Mouse (Mus musculus): ENCODE measurements around the gene Pecam1. TPM values are rescaled to one million over a fixed set of nuclear protein-coding genes. Genes with fewer than 3 reads are reported as not detected.
"Not testable (repeated sequence)": the region's sequence is repeated elsewhere in the genome, so short reads cannot be mapped to it uniquely, and the experiment has no call there.

Gene Pecam1
- total and polyA plus RNA-seq, 3 experiments = 0.93 TPM; not detected in 2

- H3K36me3 ChIP-seq (replicated peaks) = no peaks in the 10 kb centered on the region
- no peaks in the 10 kb centered on the region; the same call in 1 of the 2 replicates for H3K4me1 ChIP-seq (ENCODE audit: insufficient read depth, low read depth, low read length)
- TF ChIP-seq TAL1 (conservative IDR thresholded peaks at IDR 0.05; ENCODE audit: low read depth, low read length) = no peak
- TF ChIP-seq CTCF (IDR thresholded peaks at IDR 0.05; ENCODE audit: low read depth, low read length) = no peak
- TF ChIP-seq POLR2AphosphoS5 (IDR thresholded peaks at IDR 0.05; ENCODE audit: insufficient replicate concordance, low read depth, low read length) = no peak
- no peaks in the 10 kb centered on the region for H3K9me3 ChIP-seq (replicated peaks)
- no peak for DNase-seq (ENCODE audit: low spot score)
- H3K27me3 ChIP-seq (ENCODE audit: insufficient read depth, low read length) = peaks cover 27% of the 10 kb centered on the region
- ATAC-seq (ENCODE audit: extremely low read depth, insufficient number of reproducible peaks, low FRiP score, poor library complexity, severe bottlenecking) = no peak
- H3K4me3 ChIP-seq (ENCODE audit: low read depth, low read length) = no peak overlapping the region
Measured at GRCm38 (mm10) chr11:106741232-106741631, 9.2 kb downstream of the Pecam1 start.

- H3K27me3 ChIP-seq (ENCODE audit: insufficient read depth, low read length) = peaks cover 27% of the 10 kb centered on the region
- H3K4me3 ChIP-seq (ENCODE audit: low read depth, low read length); ATAC-seq (ENCODE audit: extremely low read depth, insufficient number of reproducible peaks, low FRiP score, poor library complexity, severe bottlenecking); H3K36me3 ChIP-seq (replicated peaks); H3K9me3 ChIP-seq (replicated peaks); DNase-seq (ENCODE audit: low spot score); H3K4me1 ChIP-seq (ENCODE audit: insufficient read depth, low read depth, low read length): not testable (repeated sequence)
Measured at GRCm38 (mm10) chr11:106740724-106741123, 9.7 kb downstream of the Pecam1 start.

GRCm38 (mm10) chr11:106739116-106739515 is 11.3 kb downstream of the Pecam1 start:
- Histone ChIP-seq H3K4me1 (ENCODE audit: insufficient read depth, low read depth, low read length) (no peaks in the 10 kb centered on the region; the same call in 1 of the 2 replicates), H3K27me3 (ENCODE audit: insufficient read depth, low read length) (peaks cover 18% of the 10 kb centered on the region), H3K4me3 (ENCODE audit: low read depth, low read length) (no peak overlapping the region), H3K36me3 (replicated peaks) (no peaks in the 10 kb centered on the region), H3K9me3 (replicated peaks) (no peaks in the 10 kb centered on the region)
- DNase-seq (ENCODE audit: low spot score) = no peak
- TF ChIP-seq CTCF (IDR thresholded peaks at IDR 0.05; ENCODE audit: low read depth, low read length) (no peak), GATA2 (IDR thresholded peaks at IDR 0.05; ENCODE audit: borderline replicate concordance, low read depth, low read length) (no peak), POLR2AphosphoS5 (IDR thresholded peaks at IDR 0.05; ENCODE audit: insufficient replicate concordance, low read depth, low read length) (no peak), GATA1 (IDR thresholded peaks at IDR 0.05; ENCODE audit: borderline replicate concordance, low read length) (no peak), TAL1 (conservative IDR thresholded peaks at IDR 0.05; ENCODE audit: low read depth, low read length) (no peak)
- no peak for ATAC-seq (ENCODE audit: extremely low read depth, insufficient number of reproducible peaks, low FRiP score, poor library complexity, severe bottlenecking)

- peaks cover 18% of the 10 kb centered on the region for H3K27me3 ChIP-seq (ENCODE audit: insufficient read depth, low read length)
- no peaks in the 10 kb centered on the region for H3K9me3 ChIP-seq (replicated peaks)
- DNase-seq (ENCODE audit: low spot score) (no peak), ATAC-seq (ENCODE audit: extremely low read depth, insufficient number of reproducible peaks, low FRiP score, poor library complexity, severe bottlenecking) (no peak)
- TF ChIP-seq POLR2AphosphoS5 (IDR thresholded peaks at IDR 0.05; ENCODE audit: insufficient replicate concordance, low read depth, low read length) = no peak
- no peak for TF ChIP-seq TAL1 (conservative IDR thresholded peaks at IDR 0.05; ENCODE audit: low read depth, low read length)
- no peak for TF ChIP-seq GATA2 (IDR thresholded peaks at IDR 0.05; ENCODE audit: borderline replicate concordance, low read depth, low read length)
- H3K4me1 ChIP-seq (ENCODE audit: insufficient read depth, low read depth, low read length) = no peaks in the 10 kb centered on the region; the same call in 1 of the 2 replicates
- H3K4me3 ChIP-seq (ENCODE audit: low read depth, low read length) = no peak overlapping the region
- no peaks in the 10 kb centered on the region for H3K36me3 ChIP-seq (replicated peaks)
Measured at GRCm38 (mm10) chr11:106737178-106737621, 13.2 kb downstream of the Pecam1 start.

- H3K27me3 ChIP-seq (ENCODE audit: insufficient read depth, low read length) = peaks cover 16% of the 10 kb centered on the region
- ATAC-seq (ENCODE audit: extremely low read depth, insufficient number of reproducible peaks, low FRiP score, poor library complexity, severe bottlenecking) = no peak
- no peak for DNase-seq (ENCODE audit: low spot score)
- H3K4me1 ChIP-seq (ENCODE audit: insufficient read depth, low read depth, low read length) = no peaks in the 10 kb centered on the region
- H3K9me3 ChIP-seq (replicated peaks) = no peaks in the 10 kb centered on the region
- H3K36me3 ChIP-seq (replicated peaks) = no peaks in the 10 kb centered on the region
- H3K4me3 ChIP-seq (ENCODE audit: low read depth, low read length) = no peak overlapping the region
- TF ChIP-seq CTCF (IDR thresholded peaks at IDR 0.05; ENCODE audit: low read depth, low read length) (no peak), GATA1 (IDR thresholded peaks at IDR 0.05; ENCODE audit: borderline replicate concordance, low read length) (no peak), TAL1 (conservative IDR thresholded peaks at IDR 0.05; ENCODE audit: low read depth, low read length) (no peak), POLR2AphosphoS5 (IDR thresholded peaks at IDR 0.05; ENCODE audit: insufficient replicate concordance, low read depth, low read length) (no peak), GATA2 (IDR thresholded peaks at IDR 0.05; ENCODE audit: borderline replicate concordance, low read depth, low read length) (no peak)
Measured at GRCm38 (mm10) chr11:106736614-106737013, 13.8 kb downstream of the Pecam1 start.

GRCm38 (mm10) chr11:106730714-106731113 is 19.7 kb downstream of the Pecam1 start:
- TF ChIP-seq TAL1 (conservative IDR thresholded peaks at IDR 0.05; ENCODE audit: low read depth, low read length) (no peak), CTCF (IDR thresholded peaks at IDR 0.05; ENCODE audit: low read depth, low read length) (no peak), POLR2AphosphoS5 (IDR thresholded peaks at IDR 0.05; ENCODE audit: insufficient replicate concordance, low read depth, low read length) (no peak), GATA1 (IDR thresholded peaks at IDR 0.05; ENCODE audit: borderline replicate concordance, low read length) (no peak), GATA2 (IDR thresholded peaks at IDR 0.05; ENCODE audit: borderline replicate concordance, low read depth, low read length) (no peak)

GRCm38 (mm10) chr11:106729656-106730055 is 20.8 kb downstream of the Pecam1 start:
- Histone ChIP-seq H3K36me3 (replicated peaks) (no peaks in the 10 kb centered on the region), H3K9me3 (replicated peaks) (no peaks in the 10 kb centered on the region), H3K27me3 (ENCODE audit: insufficient read depth, low read length) (peaks cover 22% of the 10 kb centered on the region), H3K4me1 (ENCODE audit: insufficient read depth, low read depth, low read length) (0 out of 2 replicates have a peak, but pooled peaks cover under 1% of the 10 kb centered on the region), H3K4me3 (ENCODE audit: low read depth, low read length) (no peak overlapping the region)
- DNase-seq (ENCODE audit: low spot score) (no peak), ATAC-seq (ENCODE audit: extremely low read depth, insufficient number of reproducible peaks, low FRiP score, poor library complexity, severe bottlenecking) (no peak)
- TF ChIP-seq GATA1 (IDR thresholded peaks at IDR 0.05; ENCODE audit: borderline replicate concordance, low read length) (no peak), CTCF (IDR thresholded peaks at IDR 0.05; ENCODE audit: low read depth, low read length) (no peak), POLR2AphosphoS5 (IDR thresholded peaks at IDR 0.05; ENCODE audit: insufficient replicate concordance, low read depth, low read length) (no peak), TAL1 (conservative IDR thresholded peaks at IDR 0.05; ENCODE audit: low read depth, low read length) (no peak), GATA2 (IDR thresholded peaks at IDR 0.05; ENCODE audit: borderline replicate concordance, low read depth, low read length) (no peak)

More at GRCm38 (mm10) chr11:106730714-106731113, 19.7 kb downstream of the Pecam1 start:
- Histone ChIP-seq H3K27me3 (ENCODE audit: insufficient read depth, low read length) (peaks cover 22% of the 10 kb centered on the region), H3K4me1 (ENCODE audit: insufficient read depth, low read depth, low read length) (no peaks in the 10 kb centered on the region), H3K4me3 (ENCODE audit: low read depth, low read length) (no peak overlapping the region), H3K9me3 (replicated peaks) (no peaks in the 10 kb centered on the region), H3K36me3 (replicated peaks) (no peaks in the 10 kb centered on the region)
- ATAC-seq (ENCODE audit: extremely low read depth, insufficient number of reproducible peaks, low FRiP score, poor library complexity, severe bottlenecking) = no peak
- no peak for DNase-seq (ENCODE audit: low spot score)

Measured in G1E (cell line).